Mouse (Mus musculus) ES-Bruce4 (cell line): ENCODE results near the gene AW011738. TPM values are rescaled to one million over a fixed set of nuclear protein-coding genes. Genes with fewer than 3 reads are reported as not detected.

Experiments used
- H3K27ac ChIP-seq: 2 replicates; pipeline ENCODE4 v1.5.1; 2012; ENCODE audit warnings: low read length, inconsistent platforms; ENCODE audit not compliant: insufficient read depth
- H3K27me3 ChIP-seq: 2 replicates; pipeline ENCODE4 v1.6.1; 2012; ENCODE audit warnings: mild to moderate bottlenecking, low read length, inconsistent platforms; ENCODE audit not compliant: control insufficient read depth, poor library complexity, insufficient read depth, severe bottlenecking
- H3K36me3 ChIP-seq: 2 replicates; pipeline ENCODE4 v1.6.1; 2012; ENCODE audit warnings: inconsistent platforms, mild to moderate bottlenecking, low read length, moderate library complexity; ENCODE audit not compliant: control insufficient read depth, poor library complexity, insufficient read depth, severe bottlenecking
- H3K4me1 ChIP-seq: one replicate; pipeline ENCODE4 v1.8.1; 2011; ENCODE audit warnings: low read length; ENCODE audit not compliant: control insufficient read depth, insufficient read depth
- H3K4me3 ChIP-seq: 2 replicates; pipeline ENCODE4 v1.5.1; 2011; ENCODE audit warnings: low read depth, mild to moderate bottlenecking, low read length
- H3K9ac ChIP-seq: 2 replicates; pipeline ENCODE4 v1.6.1; 2012; ENCODE audit warnings: low read depth, mild to moderate bottlenecking, inconsistent platforms; ENCODE audit not compliant: poor library complexity, severe bottlenecking
- H3K9me3 ChIP-seq: replicated peaks from 2 replicates; pipeline ENCODE4 v1.6.1; 2012; ENCODE audit warnings: mild to moderate bottlenecking, low read length, inconsistent platforms; ENCODE audit not compliant: control insufficient read depth, poor library complexity, insufficient read depth, severe bottlenecking
- CTCF ChIP-seq: IDR thresholded peaks from one replicate; pipeline ENCODE4 v1.8.1; 2011; ENCODE audit warnings: low read depth, low read length
- EP300 ChIP-seq: IDR thresholded peaks from 2 replicates; pipeline ENCODE4 v1.6.1; 2011; ENCODE audit warnings: low read depth, low read length; ENCODE audit not compliant: insufficient read depth
- POLR2A ChIP-seq: IDR thresholded peaks from one replicate; pipeline ENCODE4 v1.8.1; 2011; ENCODE audit warnings: low read length; ENCODE audit not compliant: insufficient read depth
- polyA plus RNA-seq: library from polyadenylated mRNA; stranded (reverse); fragments of >200 nt; gene quantifications from 2 replicates; pipeline ENCODE4 v1.2.4, GENCODE M21; 2011; ENCODE audit warnings: low read depth; ENCODE audit not compliant: missing spikeins, insufficient read depth, insufficient read length

AW011738 gene
- polyA plus RNA-seq, 1 experiment, result 0.54 TPM

DNA sequence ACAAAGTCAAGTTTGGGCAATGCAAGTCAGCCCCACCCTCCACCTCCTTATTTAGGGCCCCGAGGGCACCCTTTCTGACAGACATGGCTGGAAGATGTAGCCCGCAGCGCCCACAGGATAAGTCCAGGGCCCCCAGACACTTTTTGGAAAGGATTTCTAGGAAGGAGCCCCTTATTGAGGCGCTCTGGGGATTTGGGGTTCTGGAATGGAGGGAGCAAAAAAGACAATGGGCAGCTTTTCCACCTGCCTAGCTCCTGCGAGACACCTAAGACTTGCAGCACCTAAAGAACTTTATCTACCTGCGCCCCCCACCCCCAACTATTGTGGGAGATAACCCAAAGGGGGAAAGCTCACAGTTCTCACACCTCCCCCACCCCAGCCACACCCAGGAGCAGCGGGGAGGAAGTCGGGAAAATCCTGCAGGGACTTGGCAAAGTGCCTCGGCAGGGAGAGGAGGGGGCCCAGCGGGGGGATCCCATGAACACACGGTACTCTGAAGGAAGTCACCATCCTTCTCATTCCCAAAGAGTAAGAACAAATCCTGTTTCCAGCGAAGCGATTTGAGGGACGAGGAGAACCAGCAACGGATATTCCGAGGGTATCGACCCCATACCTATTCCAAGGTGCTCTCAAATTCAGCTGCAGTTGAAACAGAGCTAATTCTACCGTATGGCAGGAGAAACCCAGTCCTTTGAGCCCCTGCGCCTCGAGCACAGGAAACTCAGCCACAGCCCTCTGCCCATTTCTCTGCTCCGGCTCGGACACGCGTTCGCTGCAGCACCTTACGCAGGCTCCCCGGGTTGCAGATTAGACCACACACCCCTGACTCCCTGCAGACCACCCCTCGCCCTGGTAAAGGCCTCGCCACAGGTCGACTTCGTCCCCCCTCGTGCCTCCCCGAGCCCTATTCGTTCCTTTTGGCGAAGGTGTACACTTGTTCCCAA is 6.9 kb upstream of the AW011738 start:
- Histone ChIP-seq H3K4me1 (peaks cover 14% of the 10 kb centered on the region), H3K27ac (no peak overlapping the region), H3K36me3 (peaks cover 10% of the 10 kb centered on the region; the same call in 1 of the 2 replicates), H3K9ac (peak overlapping the region; percentile 84), H3K4me3 (peak overlapping the region; percentile 93), H3K27me3 (no peaks in the 10 kb centered on the region), H3K9me3 (no peaks in the 10 kb centered on the region)
- no peak for TF ChIP-seq CTCF
- peak; percentile 71; the same call in 1 of the 2 replicates for TF ChIP-seq EP300
- no peak for TF ChIP-seq POLR2A

DNA sequence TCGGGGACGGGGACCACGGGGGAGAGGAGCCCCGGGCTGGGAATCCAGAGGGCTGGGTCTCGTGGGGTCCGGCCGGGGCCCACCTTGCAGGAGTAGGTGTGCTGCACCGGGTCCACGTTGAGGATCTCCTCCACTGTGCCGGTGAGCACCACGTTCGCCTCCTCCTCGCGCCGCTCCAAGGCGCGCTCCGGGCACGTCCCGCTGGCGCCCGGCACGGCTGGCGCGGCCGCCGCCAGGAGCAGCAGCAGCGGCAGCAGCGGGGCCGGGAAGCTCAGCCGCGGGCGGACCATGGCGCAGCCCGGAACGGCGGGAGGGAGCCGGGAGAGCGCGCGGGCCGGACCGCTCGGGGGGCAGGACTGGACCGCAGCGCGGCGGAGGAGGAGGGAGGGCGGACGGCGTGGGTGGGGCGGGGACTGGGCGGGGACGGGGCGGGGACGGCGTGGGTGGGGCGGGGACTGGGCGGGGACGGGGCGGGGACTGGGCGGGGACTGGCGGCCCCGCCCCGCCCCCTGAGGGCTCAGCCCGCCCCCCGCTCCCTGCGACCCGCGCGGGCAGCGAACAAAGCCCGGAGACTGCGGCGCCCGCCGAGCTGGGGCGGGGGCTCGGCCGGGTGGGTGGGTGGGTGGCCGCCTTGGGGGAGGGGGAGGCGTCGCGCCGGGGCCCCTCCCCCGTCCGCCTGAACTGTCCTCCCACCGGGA is 5.8 kb upstream of the AW011738 start, which contains the start of gene Agrn:
Gene Agrn (minus strand): TSS at position 358 of the 698 bp plus-strand sequence.
- H3K27ac ChIP-seq, result peak within 1 kb of the TSS; percentile 34; the same call in 1 of the 2 replicates
- no peaks in the 10 kb centered on the region for H3K27me3 ChIP-seq
- peak within 1 kb of the TSS; percentile 93 for H3K4me3 ChIP-seq
- H3K9ac ChIP-seq, result peak within 1 kb of the TSS; percentile 84
- no peaks in the 10 kb centered on the region for H3K9me3 ChIP-seq
- no peak for TF ChIP-seq POLR2A
- TF ChIP-seq EP300, result no peak
- no peak for TF ChIP-seq CTCF
- 0 out of 2 replicates have a peak, but pooled peaks cover 5% of the 10 kb centered on the region for H3K36me3 ChIP-seq
- peaks cover 11% of the 10 kb centered on the region for H3K4me1 ChIP-seq

DNA sequence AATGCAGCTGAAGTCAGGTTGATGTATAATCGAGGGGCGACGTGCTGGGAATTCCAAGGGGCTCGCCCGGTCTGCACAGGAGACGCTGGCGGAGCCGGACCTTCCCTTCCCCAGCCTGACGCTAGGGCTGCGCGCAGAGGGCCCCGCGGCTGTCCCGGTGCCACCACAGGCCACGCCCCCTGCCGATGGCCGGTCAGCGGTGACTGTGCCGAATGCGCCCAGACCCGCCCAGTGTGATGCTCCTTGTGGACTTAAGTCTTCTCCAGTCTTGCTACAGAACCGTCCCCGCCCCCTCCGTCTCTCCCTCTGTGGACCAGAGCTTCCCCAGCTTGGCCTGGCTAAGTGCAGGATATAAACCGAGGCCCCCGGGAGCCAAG is 5.3 kb upstream of the AW011738 start:
- Histone ChIP-seq H3K27ac (peak overlapping the region; percentile 34; the same call in 1 of the 2 replicates), H3K27me3 (no peaks in the 10 kb centered on the region), H3K36me3 (0 out of 2 replicates have a peak, but pooled peaks cover 5% of the 10 kb centered on the region), H3K9ac (peak overlapping the region; percentile 56), H3K9me3 (no peaks in the 10 kb centered on the region), H3K4me1 (peaks cover 11% of the 10 kb centered on the region), H3K4me3 (peak overlapping the region; percentile 74)
- TF ChIP-seq EP300 (0 out of 2 replicates have a peak, but pooled peaks have one; percentile 19), POLR2A (no peak), CTCF (no peak)

DNA sequence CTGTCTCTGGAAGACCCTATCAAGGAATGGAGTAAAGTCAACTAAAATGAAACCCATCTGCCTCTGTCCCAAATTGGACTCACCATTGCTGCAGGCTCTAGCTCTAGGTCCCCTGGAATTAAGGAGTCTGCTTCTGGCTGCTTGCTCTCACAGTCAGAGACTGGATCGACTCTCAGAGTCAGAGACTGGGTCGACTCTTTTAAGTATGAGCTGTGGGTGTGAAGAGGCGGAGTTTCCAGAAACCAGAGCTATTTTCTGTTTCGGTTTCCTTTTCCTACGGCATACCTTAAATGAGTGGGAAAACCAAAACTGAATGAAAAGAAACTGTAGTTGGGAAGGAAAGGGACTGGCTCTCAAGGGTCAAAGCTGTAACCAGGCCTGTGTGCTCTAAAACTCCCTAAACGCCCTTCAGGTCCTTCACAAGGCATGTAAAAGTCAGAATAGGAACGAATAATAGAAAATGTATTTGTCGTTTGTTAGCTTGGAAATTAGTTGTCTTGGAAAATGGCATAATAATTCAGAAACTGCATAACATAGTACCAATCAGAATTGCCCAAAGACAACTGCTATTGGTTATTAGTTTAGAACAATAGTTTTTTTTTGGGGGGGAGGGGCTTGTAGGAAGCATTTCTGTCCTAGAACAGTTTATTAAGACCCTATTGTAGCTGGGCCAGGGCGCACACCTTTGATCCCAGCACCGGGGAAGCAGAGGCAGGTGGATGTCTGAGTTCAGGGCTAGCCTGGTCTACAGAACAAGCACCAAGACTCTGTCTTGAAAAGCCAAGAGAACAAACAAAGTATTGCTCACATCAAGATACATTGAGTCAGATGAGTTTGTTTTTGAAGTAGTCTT is 2.3 kb upstream of the AW011738 start, which contains the start of gene Isg15:
Gene Isg15 (minus strand): TSS at position 196 of the 853 bp plus-strand sequence.
- no peaks in the 10 kb centered on the region for H3K4me1 ChIP-seq
- H3K36me3 ChIP-seq, result no peaks in the 10 kb centered on the region
- no peaks in the 10 kb centered on the region for H3K9me3 ChIP-seq
- no peak for TF ChIP-seq EP300
- no peak within 1 kb of the TSS for H3K4me3 ChIP-seq
- no peak within 1 kb of the TSS for H3K9ac ChIP-seq
- H3K27me3 ChIP-seq, result peaks cover 7% of the 10 kb centered on the region; the same call in 1 of the 2 replicates
- no peak within 1 kb of the TSS for H3K27ac ChIP-seq

DNA sequence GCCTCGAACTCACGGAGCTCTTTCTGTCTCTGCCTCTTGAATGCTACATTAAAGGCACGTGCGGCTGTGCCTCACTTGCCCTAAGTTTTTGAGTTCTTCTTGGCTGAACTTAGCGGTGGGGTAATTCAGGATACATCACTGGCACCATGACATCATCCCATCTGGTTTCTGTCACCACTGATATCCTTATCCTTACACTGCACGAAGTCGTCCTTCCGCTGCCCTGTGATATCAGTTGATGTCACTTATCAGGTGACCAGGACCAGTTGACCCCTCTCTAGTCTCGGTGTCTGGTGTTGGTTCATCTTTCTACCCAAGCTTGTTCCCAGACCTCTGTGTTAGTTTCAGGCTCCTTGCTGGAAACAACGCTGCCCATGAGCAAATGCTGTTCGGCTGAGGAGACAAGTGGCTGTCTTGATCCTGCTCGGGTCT is 626 bp upstream of the AW011738 start:
- H3K27ac ChIP-seq, result no peak overlapping the region
- no peaks in the 10 kb centered on the region for H3K9me3 ChIP-seq
- no peak overlapping the region for H3K9ac ChIP-seq
- TF ChIP-seq EP300, result no peak
- no peak for TF ChIP-seq POLR2A
- no peak for TF ChIP-seq CTCF
- no peak overlapping the region for H3K4me3 ChIP-seq
- peaks cover 7% of the 10 kb centered on the region; the same call in 1 of the 2 replicates for H3K27me3 ChIP-seq
- no peaks in the 10 kb centered on the region for H3K36me3 ChIP-seq
- no peaks in the 10 kb centered on the region for H3K4me1 ChIP-seq
